Mouse (Mus musculus): ENCODE measurements around the gene Mertk. TPM values are rescaled to one million over a fixed set of nuclear protein-coding genes. Genes with fewer than 3 reads are reported as not detected.

Gene Mertk
- polyA plus RNA-seq, 1 experiment from 2014 or later: 3.6 TPM

DNA sequence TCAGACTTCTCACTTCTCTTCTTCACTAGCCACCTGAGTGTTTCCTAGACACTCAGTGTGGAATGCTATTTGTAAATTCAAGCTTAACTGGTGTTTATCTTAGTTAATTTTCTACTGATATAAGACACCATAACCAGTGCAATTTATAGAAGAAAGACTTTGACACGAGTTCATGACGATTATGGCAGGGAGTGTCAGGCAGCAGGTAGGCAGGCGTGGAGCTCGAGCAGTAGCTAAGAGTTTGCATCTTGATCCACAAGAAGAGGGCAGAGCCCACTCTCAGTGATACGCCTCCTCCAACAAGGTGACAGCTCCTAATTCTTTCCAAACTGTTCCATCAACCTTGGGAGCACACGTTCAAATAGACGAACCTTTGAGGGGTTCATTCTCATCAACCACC lies 27.9 kb downstream of the Mertk start:
- H3K9me3 ChIP-seq: no peaks in the 10 kb centered on the region
- no peak overlapping the region for H3K4me2 ChIP-seq (replicated peaks)
- no peaks in the 10 kb centered on the region for H3K27me3 ChIP-seq (replicated peaks)
- H3K9ac ChIP-seq: no peak overlapping the region
- no peak overlapping the region for H3K27ac ChIP-seq
- H3K4me3 ChIP-seq: no peak overlapping the region
- ATAC-seq (ENCODE audit: low FRiP score, low read depth): no peak
- WGBS: 87% methylated on average over 7 of the region's 7 CpGs
- H3K4me1 ChIP-seq: 0 out of 2 replicates have a peak, but pooled peaks cover 4% of the 10 kb centered on the region
- no peaks in the 10 kb centered on the region for H3K36me3 ChIP-seq

DNA sequence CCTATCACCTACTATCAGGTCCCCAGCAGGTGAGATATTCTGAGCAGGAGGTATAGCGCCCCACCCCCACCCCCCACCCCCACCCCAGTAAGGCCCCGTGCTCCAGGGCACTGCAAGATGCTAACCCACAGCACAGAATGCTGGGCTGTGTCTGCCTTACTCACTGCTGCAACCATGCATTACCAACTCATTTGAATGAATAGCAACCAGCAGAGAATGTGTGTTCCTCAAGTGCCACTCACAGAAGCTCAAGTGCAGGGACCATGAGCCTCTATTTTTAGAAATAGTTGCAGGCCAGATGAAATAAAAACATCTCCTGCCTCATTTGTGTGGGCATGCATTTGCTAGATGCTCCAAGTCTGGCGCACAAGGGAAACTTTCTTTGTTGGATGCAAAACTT lies 28.8 kb downstream of the Mertk start:
- no peaks in the 10 kb centered on the region for H3K36me3 ChIP-seq
- ATAC-seq (ENCODE audit: low FRiP score, low read depth): no peak
- H3K27me3 ChIP-seq (replicated peaks): no peaks in the 10 kb centered on the region
- H3K4me2 ChIP-seq (replicated peaks): no peak overlapping the region
- no peak overlapping the region for H3K27ac ChIP-seq
- H3K9me3 ChIP-seq: no peaks in the 10 kb centered on the region
- H3K4me1 ChIP-seq: 0 out of 2 replicates have a peak, but pooled peaks cover 4% of the 10 kb centered on the region
- H3K9ac ChIP-seq: no peak overlapping the region
- WGBS: 60% methylated on average over 3 of the region's 3 CpGs
- H3K4me3 ChIP-seq: no peak overlapping the region

DNA sequence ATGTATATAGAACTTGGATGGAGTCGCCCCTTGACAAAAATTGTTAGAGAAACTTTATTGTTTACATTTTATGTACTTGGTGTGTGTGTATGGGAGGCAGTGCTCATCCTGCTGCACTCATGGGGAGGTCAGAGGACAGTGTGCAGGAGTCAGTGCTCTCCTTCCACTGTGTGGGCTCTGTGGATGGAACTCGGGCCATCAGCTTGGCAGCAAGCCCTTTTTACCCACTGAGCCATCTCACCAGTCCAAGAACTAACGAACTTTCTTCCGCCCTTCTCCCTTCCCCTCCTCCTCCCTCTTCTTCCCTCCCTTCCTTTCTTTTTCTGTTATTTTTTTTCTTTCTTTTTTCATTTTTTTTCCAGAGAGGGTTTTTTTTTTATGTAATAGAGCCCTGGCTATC lies 29.3 kb downstream of the Mertk start:
- H3K9ac ChIP-seq: no peak overlapping the region
- 82% methylated on average over 4 of the region's 4 CpGs for WGBS

DNA sequence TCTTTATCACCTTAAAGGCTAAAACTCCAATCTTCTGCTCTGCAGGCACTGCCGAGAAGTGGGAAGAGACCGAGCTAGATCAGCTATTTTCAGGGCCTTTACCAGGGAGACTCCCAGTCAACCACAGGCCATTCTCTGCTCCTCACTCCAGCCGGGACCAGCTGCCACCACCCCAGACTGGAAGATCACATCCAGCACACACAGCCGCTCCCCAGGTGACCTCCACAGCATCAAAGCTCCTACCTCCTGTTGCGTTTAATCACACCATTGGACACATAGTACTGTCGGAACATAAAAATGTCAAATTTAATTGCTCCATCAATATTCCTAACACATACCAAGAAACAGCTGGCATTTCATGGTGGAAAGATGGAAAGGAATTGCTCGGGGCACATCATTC lies 30.4 kb downstream of the Mertk start:
- H3K36me3 ChIP-seq: no peaks in the 10 kb centered on the region
- no peak for ATAC-seq (ENCODE audit: low FRiP score, low read depth)
- H3K4me3 ChIP-seq: no peak overlapping the region
- no peaks in the 10 kb centered on the region for H3K9me3 ChIP-seq
- H3K4me1 ChIP-seq: 0 out of 2 replicates have a peak, but pooled peaks cover 4% of the 10 kb centered on the region
- no peak overlapping the region for H3K4me2 ChIP-seq (replicated peaks)
- 42% methylated on average over 7 of the region's 7 CpGs for WGBS
- no peaks in the 10 kb centered on the region for H3K27me3 ChIP-seq (replicated peaks)
- H3K9ac ChIP-seq: no peak overlapping the region
- H3K27ac ChIP-seq: no peak overlapping the region

More for the DNA sequence above, 29.3 kb downstream of the Mertk start:
- Histone ChIP-seq H3K27me3 (replicated peaks) (no peaks in the 10 kb centered on the region), H3K4me2 (replicated peaks) (no peak overlapping the region), H3K9me3 (no peaks in the 10 kb centered on the region), H3K4me3 (no peak overlapping the region), H3K27ac (no peak overlapping the region), H3K36me3 (no peaks in the 10 kb centered on the region), H3K4me1 (0 out of 2 replicates have a peak, but pooled peaks cover 4% of the 10 kb centered on the region)
- ATAC-seq (ENCODE audit: low FRiP score, low read depth): no peak

DNA sequence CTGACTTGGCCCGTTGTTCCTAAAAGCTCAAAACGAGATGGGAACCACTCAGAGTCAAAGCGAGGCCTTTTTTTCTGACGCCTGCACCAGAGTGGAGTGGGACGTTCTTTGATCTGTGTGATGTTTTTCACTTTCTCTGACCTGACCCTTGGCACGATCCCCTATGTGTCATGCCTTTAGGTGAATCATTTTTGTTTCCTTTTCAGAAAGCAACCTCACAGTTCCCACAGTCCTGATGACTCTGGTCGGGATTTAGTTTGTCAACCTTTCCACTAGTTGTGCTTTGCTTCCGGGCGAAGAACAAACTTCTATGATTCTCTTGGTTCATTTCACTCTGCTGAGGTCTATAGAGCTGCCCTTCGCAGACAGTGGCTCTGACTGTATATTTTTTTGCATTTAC lies 32.8 kb downstream of the Mertk start:
- no peak overlapping the region for H3K4me3 ChIP-seq
- no peaks in the 10 kb centered on the region for H3K9me3 ChIP-seq
- no peaks in the 10 kb centered on the region for H3K27me3 ChIP-seq (replicated peaks)
- no peaks in the 10 kb centered on the region for H3K36me3 ChIP-seq
- H3K9ac ChIP-seq: no peak overlapping the region
- ATAC-seq (ENCODE audit: low FRiP score, low read depth): no peak
- 0 out of 2 replicates have a peak, but pooled peaks cover 4% of the 10 kb centered on the region for H3K4me1 ChIP-seq
- WGBS: 77% methylated on average over 10 of the region's 10 CpGs
- H3K4me2 ChIP-seq (replicated peaks): no peak overlapping the region
- no peak overlapping the region for H3K27ac ChIP-seq

DNA sequence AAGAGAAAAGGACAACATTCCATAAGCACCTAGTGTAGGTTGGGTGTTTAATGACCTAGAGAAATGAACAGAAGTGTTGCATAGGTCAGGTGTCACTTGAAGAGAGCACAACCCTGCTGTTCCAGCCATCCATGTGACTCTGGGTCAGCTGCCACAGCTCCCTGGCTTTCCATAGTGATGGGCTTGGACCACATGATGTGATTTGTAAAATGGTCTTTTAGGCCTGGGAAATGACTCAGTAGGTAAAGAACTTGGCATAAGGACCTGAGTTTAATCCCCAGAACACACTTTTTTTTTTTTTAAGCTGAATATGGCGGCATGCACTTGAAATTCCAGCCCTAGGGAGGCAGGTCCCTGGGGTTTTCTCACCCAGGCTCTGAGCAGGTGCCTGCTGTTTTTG lies 33.2 kb downstream of the Mertk start:
- no peak for ATAC-seq (ENCODE audit: low FRiP score, low read depth)
- no peaks in the 10 kb centered on the region for H3K36me3 ChIP-seq
- 0 out of 2 replicates have a peak, but pooled peaks cover 4% of the 10 kb centered on the region for H3K4me1 ChIP-seq
- H3K9me3 ChIP-seq: no peaks in the 10 kb centered on the region
- 74% methylated on average over 1 of the region's 1 CpGs for WGBS
- no peak overlapping the region for H3K9ac ChIP-seq
- H3K4me3 ChIP-seq: no peak overlapping the region
- no peak overlapping the region for H3K27ac ChIP-seq
- H3K27me3 ChIP-seq (replicated peaks): no peaks in the 10 kb centered on the region
- H3K4me2 ChIP-seq (replicated peaks): no peak overlapping the region

DNA sequence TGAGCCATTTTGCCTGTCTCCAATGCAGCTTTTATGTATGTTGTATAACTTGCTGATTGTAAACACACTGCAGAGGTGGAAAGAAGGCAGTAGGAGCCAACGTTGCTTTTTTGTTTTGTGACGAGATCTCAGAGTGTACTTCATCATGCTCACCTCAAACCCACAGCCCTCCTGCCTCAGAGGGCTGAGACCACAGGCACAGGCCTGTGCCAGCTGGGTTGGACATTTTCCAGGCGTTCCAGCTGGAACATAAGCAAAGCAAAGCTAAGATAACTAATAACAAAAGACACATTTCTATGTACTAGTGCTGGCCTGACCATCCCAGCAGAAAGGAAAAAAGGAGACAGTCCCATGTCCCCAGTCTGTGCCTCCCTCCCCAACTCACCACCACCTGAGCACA lies 36.3 kb downstream of the Mertk start:
- Histone ChIP-seq H3K4me1 (no peaks in the 10 kb centered on the region), H3K27ac (no peak overlapping the region), H3K9ac (no peak overlapping the region), H3K27me3 (replicated peaks) (no peaks in the 10 kb centered on the region), H3K4me3 (no peak overlapping the region), H3K4me2 (replicated peaks) (no peak overlapping the region), H3K36me3 (no peaks in the 10 kb centered on the region), H3K9me3 (no peaks in the 10 kb centered on the region)
- ATAC-seq (ENCODE audit: low FRiP score, low read depth): no peak
- WGBS: 70% methylated on average over 3 of the region's 3 CpGs

DNA sequence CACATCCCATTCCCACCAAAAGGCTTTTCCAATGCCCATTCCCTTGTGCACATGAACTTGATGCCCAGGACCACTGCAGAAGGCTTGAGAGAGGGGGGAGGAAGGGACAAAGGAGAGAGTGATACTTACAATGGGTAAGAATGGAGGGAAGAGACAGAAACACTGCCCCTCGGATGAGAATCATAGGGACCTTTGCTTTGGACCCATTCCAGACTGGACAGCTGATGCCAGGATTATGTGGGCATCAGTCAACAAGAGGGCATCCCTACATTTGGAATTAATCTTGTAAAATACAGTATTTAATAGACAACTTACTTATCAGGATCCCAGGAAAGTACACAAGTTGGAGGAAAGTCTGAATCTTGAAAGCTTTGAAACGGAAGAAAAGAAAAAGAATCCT lies 38.3 kb downstream of the Mertk start:
- Histone ChIP-seq H3K27me3 (replicated peaks) (no peaks in the 10 kb centered on the region), H3K9me3 (no peaks in the 10 kb centered on the region), H3K9ac (no peak overlapping the region), H3K27ac (no peak overlapping the region), H3K36me3 (no peaks in the 10 kb centered on the region), H3K4me3 (no peak overlapping the region), H3K4me1 (no peaks in the 10 kb centered on the region), H3K4me2 (replicated peaks) (no peak overlapping the region)
- WGBS: 95% methylated on average over 2 of the region's 2 CpGs
- no peak for ATAC-seq (ENCODE audit: low FRiP score, low read depth)

DNA sequence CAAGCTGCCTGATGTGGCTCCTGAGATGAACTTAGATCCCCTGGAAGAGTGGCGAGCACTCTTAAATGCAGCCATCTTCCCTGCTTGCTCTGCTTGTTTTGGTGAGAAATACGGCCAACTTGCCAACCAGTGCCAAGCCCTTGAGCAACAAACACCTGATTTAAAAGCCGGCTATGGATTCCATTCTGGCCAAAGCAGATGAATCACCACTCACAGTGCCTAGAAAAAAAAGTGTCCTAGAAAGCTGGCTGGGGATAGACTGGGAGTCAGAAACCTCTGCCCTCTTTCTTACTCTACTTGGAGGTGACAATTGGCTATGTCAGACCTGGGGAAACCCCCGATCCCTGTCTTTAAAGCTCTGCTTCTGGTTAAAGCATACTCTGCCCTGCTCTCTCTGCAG lies 39.0 kb downstream of the Mertk start:
- H3K4me3 ChIP-seq: no peak overlapping the region
- H3K27me3 ChIP-seq (replicated peaks): no peaks in the 10 kb centered on the region
- no peaks in the 10 kb centered on the region for H3K4me1 ChIP-seq
- no peak for ATAC-seq (ENCODE audit: low FRiP score, low read depth)
- no peak overlapping the region for H3K27ac ChIP-seq
- no peak overlapping the region for H3K9ac ChIP-seq
- no peak overlapping the region for H3K4me2 ChIP-seq (replicated peaks)
- H3K36me3 ChIP-seq: no peaks in the 10 kb centered on the region
- 91% methylated on average over 4 of the region's 4 CpGs for WGBS
- no peaks in the 10 kb centered on the region for H3K9me3 ChIP-seq

DNA sequence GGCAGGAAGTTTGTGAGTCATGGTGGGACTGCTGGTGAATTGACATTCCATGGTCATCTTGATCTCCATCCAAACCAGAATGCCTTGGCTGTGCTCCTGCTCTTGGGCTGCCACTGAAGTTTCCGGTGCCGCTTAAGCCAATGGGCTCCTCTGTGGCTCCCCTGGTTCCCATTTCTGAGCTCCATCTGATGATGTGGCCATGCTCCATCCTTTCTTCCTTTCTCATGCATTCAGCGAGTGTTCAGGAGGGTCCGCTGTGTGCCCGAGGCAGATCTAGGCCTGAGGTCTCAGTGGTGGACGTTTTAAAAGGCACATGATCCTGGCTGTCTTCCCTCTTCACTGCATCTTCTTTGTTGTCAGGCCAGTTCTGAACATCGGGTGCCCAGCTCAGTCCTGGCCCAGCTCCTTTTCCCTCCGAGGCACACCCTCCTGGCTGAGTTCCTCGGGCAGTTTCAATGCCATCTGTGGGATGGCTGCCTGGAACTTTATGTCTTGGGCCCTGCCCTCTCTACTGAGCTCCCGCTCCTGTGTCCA lies 40.0 kb downstream of the Mertk start:
- ATAC-seq (ENCODE audit: low FRiP score, low read depth): no peak
- Histone ChIP-seq H3K27me3 (replicated peaks) (no peaks in the 10 kb centered on the region), H3K4me1 (no peaks in the 10 kb centered on the region), H3K9ac (no peak overlapping the region), H3K4me2 (replicated peaks) (no peak overlapping the region), H3K4me3 (no peak overlapping the region), H3K36me3 (no peaks in the 10 kb centered on the region), H3K27ac (no peak overlapping the region), H3K9me3 (no peaks in the 10 kb centered on the region)
- WGBS: 85% methylated on average over 10 of the region's 10 CpGs

DNA sequence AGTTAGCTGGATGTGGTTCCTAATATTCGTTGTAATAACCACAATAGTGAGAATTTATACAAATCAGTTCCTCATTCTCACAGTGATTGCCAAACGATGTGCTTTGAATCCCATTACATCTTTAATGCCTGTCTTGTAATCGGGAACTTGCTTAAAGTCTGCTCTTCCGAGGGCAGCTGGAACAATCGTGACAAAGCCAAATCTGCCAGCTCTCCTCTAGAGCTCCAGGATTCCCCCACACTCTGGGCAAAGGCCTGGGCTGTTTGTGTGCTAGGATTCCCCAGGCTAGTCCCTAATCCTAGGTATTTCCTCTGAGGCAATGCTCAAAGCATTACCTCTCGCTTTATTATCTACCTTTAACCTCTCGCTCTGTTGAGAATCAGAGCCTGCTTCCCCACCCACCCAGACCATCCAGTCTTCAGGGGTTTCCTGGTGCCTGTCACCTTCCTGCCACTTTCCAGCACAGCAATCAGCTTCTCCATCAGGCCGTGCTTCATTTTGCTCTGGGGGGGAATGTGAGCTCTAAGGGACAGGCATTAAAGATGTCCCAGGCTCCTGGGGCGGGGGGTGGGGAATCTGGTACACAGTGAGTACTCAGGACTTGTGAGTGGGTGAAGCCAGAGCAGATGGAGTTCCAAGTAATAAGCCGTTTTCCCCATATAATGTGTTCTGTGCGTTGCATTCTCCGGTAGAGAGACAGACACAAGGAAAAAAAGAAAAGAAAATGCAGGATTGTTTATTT lies 47.3 kb downstream of the Mertk start:
- H3K27me3 ChIP-seq (replicated peaks): no peaks in the 10 kb centered on the region
- no peak for ATAC-seq (ENCODE audit: low FRiP score, low read depth)
- no peaks in the 10 kb centered on the region for H3K4me1 ChIP-seq
- no peak overlapping the region for H3K4me3 ChIP-seq
- no peaks in the 10 kb centered on the region for H3K9me3 ChIP-seq
- no peak overlapping the region for H3K27ac ChIP-seq
- H3K36me3 ChIP-seq: no peaks in the 10 kb centered on the region
- WGBS: 71% methylated on average over 12 of the region's 12 CpGs
- H3K4me2 ChIP-seq (replicated peaks): no peak overlapping the region
- no peak overlapping the region for H3K9ac ChIP-seq

DNA sequence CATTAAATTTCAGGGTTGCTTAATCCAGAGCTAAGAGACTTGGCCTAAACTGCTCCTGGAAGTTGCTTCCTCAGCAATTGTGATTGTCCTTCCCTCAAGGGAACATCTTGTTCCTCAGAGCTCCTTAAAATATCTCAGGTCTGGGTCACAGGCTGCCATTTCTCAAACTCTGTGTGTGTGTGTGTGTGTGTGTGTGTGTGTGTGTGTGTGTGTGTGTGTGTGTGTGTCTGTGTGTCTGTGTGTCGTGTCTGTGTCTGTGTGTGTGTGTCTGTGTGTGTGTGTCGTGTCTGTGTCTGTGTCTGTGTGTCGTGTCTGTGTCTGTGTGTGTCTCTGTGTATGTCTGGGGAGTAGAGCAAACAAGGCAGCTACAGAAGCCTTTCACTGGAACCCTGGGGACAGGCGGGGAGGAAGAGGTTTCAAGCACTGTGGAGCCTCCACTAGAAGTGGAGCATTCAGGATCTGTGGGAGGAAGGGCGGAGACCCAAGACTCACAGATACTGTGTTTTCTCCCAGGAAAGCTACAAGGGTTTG lies 47.9 kb downstream of the Mertk start:
- Histone ChIP-seq H3K9ac (no peak overlapping the region), H3K36me3 (no peaks in the 10 kb centered on the region), H3K27me3 (replicated peaks) (no peaks in the 10 kb centered on the region), H3K27ac (no peak overlapping the region), H3K4me1 (no peaks in the 10 kb centered on the region), H3K4me3 (no peak overlapping the region), H3K4me2 (replicated peaks) (no peak overlapping the region), H3K9me3 (no peaks in the 10 kb centered on the region)
- 71% methylated on average over 5 of the region's 5 CpGs for WGBS
- ATAC-seq (ENCODE audit: low FRiP score, low read depth): no peak

Measured in neural tube, embryonic 12.5 days (tissue).